Mouse (Mus musculus) left cerebral cortex, adult 11 months (tissue): ENCODE data around the gene Large1.
"Not testable (repeated sequence)": the region's sequence is repeated elsewhere in the genome, so short reads cannot be mapped to it uniquely, and the experiment has no call there.

Source experiments
- DNase-seq: peaks from one replicate; pipeline ENCODE4 v3.0.0; 2022; ENCODE audit warnings: low spot score

Large1 gene

GRCm38 (mm10) chr8:73295531-73295930, 57.8 kb downstream of the Large1 start:
- DNase-seq, result no peak

DNA sequence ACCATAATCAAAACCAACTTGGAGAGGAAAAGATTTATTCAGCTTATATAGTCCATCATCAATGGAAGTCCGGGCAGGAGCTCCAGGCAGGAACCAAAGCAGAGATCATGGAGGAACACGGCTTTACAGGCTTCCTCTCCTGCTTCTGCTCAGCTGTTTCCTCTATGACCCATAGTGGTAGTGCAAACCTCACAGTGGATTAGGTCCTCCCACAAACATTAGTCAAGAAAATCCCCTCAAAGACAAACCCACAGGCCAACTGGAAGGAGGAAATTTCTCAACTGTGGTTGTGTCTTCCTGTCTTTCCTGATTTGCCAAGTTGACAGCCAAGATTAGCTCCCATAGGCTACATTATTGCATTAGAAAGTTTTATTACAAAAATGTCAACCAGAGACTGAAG, 59.7 kb downstream of the Large1 start:
- no peak for DNase-seq

DNA sequence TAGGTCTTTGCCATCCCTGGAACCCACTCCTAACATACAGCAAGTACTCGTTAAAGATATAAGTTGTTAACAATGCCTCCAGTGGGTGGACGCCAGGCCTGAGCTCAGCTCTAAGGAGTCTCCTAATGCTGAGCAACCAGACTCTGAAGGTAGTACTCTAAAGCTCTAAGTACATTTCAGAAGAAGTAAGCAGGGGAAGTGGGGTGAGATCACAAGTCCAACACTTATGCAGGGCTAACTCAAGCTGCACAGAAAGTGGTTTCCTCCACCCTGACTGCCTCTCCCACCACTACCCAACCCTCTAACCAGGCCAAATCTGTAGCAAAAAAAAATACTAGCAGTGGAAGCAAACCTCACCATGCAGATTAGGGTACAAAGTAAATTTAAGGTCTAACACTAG, 61.7 kb downstream of the Large1 start:
- no peak for DNase-seq

- DNase-seq, result no peak
Observed at GRCm38 (mm10) chr8:73290636-73291035, 62.7 kb downstream of the Large1 start.

DNA sequence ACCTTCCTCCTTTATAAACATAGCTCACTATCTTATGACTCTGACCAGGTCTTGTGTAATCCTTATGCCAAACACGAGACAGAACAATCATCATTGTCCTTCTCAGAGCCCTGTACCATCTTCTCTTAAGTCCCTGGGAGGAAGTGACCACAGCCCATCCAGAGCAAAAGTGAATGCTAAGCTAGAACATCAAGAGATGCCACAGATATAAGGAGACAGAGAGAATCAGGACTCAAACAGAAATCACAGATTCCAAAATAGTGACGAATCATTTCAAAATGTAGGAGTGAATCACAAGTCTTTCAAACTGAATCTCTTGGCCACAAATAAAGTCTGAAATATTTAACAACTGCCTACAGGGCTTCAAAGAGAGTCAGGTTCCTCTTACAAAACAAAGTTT, 63.5 kb downstream of the Large1 start:
- DNase-seq, result no peak

- no peak for DNase-seq
Observed at GRCm38 (mm10) chr8:73281996-73282395, 71.3 kb downstream of the Large1 start.

DNA sequence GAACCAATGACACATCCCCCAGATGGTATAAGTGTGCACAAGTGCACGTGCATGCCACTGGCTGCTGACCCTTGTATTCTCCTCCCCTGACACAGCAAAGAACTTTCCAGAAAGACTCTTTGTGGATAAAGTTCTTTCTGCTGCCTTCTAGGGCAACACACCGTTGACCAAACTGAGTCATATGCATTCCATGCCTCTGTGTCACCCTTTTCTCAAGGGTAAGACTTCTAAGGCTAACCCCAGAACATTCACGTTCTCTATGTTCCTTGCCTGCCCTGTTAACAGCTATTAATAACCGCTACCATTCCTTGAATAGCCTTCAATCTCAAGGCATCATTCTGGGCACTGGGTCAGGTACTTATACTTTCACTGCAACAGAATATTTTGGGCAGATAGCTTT, 77.3 kb downstream of the Large1 start:
- no peak for DNase-seq

DNA sequence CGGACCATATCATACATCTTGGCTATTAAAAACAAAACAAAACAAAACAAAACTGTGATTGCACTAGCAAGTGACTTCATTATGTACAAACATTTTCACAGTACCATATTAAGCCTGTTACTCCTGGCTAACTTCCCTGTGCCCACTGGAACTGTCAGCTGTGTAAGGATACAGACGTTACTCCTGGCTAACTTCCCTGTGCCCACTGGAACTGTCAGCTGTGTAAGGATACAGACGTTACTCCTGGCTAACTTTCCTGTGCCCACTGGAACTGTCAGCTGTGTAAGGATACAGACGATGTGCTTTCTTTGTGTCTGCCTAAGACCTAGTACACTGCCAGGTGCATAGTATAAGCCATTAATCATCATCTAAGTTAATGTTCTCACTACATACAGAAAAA, 77.9 kb downstream of the Large1 start:
- DNase-seq, result not testable (repeated sequence)

GRCm38 (mm10) chr8:73273150-73273549, 80.2 kb downstream of the Large1 start:
- no peak for DNase-seq

- DNase-seq, result no peak
Observed at GRCm38 (mm10) chr8:73270991-73271390, 82.3 kb downstream of the Large1 start.

- no peak for DNase-seq
Observed at GRCm38 (mm10) chr8:73257981-73258380, 95.4 kb downstream of the Large1 start.

GRCm38 (mm10) chr8:73244186-73244585, 109.2 kb downstream of the Large1 start:
- DNase-seq, result no peak

DNA sequence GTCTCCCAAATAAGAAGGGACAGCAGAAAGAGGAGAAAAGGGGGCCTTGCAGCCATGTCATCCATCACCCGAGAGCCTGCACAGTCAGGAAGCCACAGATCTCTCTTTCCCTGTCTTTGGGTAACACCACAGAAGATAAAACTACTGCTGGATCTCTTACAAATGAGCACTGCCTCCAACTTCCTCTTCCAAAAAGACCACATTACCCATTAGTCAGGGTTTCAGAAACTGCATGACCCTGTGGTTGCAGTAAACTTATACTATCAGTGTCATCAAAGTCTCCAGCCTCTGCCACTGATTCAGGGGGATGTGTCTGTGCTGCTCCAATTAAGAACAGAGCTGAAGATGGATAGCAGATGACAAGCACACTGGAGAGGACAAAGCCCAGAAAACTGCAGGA, 111.3 kb downstream of the Large1 start:
- DNase-seq, result no peak

DNA sequence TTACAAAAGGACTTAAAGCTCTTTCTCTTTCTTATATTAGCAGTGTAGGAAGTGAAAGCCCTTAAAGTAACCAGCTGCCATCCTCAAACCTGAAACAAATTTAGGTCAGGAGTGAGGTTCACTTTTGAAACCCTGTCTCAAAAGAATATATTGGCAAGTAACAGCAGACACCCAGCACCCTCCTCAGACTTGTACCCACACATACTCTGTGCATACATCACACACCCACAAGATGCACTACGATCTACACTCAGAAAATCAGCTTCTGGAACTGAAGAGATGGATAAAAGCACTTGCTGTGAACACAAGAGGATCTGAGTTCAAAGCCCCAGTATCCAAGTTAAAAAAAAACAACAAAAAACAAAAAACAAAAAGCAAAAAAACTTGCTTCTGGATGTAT, 119.1 kb downstream of the Large1 start:
- no peak for DNase-seq

DNA sequence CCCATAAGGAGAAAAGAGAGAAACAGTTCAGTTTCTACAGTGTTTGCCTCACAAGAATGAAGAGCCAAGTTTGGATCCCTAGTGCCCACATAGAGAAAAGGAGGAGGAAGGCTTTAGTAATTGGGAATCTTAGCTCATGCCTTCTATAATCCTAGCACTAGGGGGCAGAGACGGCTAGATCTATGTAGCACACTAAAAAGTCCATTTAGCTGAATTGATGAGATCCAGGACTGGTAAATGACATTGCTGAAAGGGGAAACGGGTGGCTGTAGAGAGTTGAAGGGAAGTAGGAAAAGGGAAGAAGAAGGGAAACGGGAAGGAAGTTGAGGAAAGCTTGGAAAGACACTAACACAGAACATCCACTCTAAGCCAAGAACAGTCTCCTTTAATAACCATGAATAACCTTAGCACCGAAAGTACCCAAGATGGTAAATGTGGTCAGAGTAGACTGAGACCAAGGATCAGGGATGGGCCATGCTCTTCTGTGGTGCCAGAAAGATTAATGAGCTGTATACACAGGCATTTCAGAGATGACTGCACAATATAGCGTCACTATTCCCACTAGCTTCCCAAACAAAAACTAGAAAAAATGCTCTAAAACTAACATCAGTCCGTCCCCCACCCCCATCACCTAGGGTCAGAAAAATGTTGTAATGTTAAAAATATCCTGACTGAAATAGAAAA, 119.8 kb downstream of the Large1 start:
- DNase-seq, result peak; percentile 79

- DNase-seq, result no peak
Observed at GRCm38 (mm10) chr8:73226841-73227240, 126.5 kb downstream of the Large1 start.

DNA sequence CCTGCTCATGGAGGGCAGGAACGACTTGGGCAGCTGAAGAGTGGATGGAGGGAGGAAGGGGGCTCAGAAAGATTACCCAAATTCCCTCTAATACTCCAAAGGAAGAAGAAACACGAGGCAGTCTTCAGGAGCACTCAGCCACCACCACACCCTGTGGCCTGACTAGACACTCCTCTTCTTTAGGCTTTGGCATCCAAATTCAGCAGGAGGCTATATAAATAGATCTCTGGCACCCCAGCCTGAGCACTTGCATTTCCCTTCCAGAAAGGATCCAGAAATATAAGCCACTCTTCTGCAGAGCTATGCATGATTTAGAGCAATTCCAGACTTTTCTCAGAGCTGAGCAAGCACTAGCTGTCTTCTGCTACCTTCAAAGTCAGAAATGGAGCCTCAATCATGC, 127.7 kb downstream of the Large1 start:
- DNase-seq, result peak; percentile 32

DNA sequence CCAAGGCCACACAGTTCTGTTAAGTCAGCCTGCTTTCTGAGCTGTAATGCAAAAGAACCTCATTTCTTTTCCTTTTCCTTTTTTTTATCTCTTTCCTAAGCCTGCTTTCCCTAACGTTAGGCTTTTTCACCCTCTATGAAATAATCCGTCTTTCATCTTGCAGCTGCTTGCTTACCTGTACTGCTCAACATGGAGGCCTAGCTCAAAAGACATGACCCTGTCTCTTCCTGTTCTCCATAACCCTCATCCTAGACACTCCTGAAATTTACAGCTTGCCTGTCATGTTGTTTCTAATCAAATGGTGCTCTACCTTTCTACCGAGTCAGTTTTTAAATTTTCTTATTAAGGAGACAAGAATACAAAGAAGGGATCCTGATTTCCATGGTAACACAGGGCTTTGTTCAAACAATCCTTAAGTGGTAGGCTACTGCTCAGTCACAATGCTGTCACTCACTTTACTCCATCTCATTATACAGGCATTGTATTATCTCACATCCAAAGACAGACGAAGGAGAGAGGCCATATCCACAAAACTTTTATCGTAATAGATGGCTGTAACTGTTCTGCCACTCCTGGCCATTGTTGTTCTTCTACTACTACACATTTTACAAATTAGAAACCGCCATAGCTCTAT, 134.0 kb downstream of the Large1 start:
- no peak for DNase-seq

- no peak for DNase-seq
Observed at GRCm38 (mm10) chr8:73206831-73207230, 146.5 kb downstream of the Large1 start.

GRCm38 (mm10) chr8:73201854-73202253, 151.5 kb downstream of the Large1 start:
- DNase-seq, result no peak

DNA sequence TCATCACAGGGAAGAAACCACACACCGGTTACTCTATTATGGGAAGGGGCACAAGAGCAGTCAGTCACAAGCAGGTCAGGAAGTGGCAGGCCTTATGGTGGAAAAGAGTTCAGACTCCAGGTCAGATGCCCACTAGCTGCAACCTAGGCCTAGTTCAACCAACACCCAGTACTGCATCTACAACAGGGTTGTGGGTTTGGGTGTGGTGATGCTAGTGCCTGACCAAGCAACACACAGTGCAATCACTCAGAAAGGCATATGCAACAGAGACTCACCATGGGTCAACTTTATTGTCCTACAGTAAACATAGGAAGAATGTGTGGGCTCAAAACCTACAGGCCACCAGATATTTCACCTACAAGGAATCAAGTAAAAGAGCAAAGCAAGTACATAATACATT, 155.6 kb downstream of the Large1 start:
- no peak for DNase-seq

- DNase-seq, result no peak
Observed at GRCm38 (mm10) chr8:73188684-73189083, 164.7 kb downstream of the Large1 start.

GRCm38 (mm10) chr8:73187381-73187780, 166.0 kb downstream of the Large1 start:
- DNase-seq, result no peak

GRCm38 (mm10) chr8:73178434-73178833, 174.9 kb downstream of the Large1 start:
- no peak for DNase-seq
